Mouse (Mus musculus) frontal cortex, postnatal 10 days (tissue): ENCODE measurements around the gene Gpr22.

Source experiments
- DNase-seq, 2 experiments: peaks; one replicate each; pipeline ENCODE4 v3.0.0; 2022; ENCODE audit warnings: low spot score in 2 of 2, mixed read lengths in 1 of 2

Gpr22 gene

GRCm38 (mm10) chr12:31686679-31687078, 27.1 kb downstream of the Gpr22 start:
- no peak for DNase-seq

- no peak for DNase-seq
These were observed 46.6 kb downstream of the Gpr22 start for GRCm38 (mm10) chr12:31667187-31667586.

DNA sequence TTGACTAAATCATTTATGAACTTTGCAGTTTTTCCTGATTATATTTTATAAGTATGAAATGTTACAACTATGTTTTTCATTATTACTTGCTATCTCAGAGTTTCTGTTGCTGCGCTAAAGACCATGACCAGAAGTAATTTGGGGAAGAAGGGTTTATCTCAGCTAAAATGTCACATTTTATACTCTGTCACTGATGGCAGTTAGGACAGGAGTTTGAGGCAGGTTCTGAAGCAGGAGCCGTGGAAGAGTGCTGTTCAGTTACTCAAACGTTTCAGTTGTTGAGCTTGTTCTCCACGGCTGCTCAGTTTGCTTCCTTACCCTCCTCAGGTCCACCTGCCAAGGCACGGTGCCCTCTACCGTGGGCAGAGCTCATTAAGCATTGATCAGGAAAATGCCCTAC, 47.7 kb downstream of the Gpr22 start:
- no peak for DNase-seq
